Comparison of ENCODE assay signal across 16 mouse cellular contexts in the genomic region with DNA sequence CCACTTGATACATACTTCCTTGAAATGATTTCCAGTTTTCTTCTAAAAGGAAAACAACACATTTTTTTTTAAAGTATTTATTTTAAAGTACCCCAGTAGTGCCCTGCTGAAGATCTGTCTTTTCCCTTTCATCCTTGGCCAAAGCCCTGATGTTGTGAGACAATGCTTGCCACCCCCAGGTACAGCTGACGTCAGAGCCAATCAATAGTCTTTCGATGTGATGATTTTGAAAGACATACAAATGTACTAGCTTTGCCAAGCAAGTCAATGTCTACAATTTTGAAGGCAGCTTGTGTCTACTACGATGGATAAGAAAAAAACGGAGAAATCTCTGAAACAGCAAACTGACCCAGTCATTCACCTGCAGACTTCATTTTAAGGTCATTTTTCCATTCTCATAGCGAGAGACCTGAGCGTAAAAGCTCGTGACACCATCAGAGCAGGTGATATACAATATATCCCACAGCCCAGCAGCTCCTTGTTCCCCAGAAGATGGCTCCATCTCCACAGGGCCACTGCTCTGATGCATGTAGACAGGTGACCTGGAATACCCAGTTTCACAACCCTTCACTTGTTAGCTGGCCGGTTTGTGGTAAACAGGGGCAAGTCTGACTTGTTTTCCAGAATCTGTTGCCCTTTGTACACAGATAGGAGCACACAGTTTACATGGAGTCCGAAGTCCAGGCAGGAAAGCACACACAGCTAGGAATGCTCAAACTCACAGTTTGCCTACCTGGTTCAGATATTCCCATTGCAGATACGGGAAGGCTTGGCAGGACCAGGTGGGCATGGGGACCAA.
DNase-seq lines count a peak whose midpoint lies in the region; ATAC-seq and TF ChIP-seq lines count a peak whose summit lies in the region.
"Had no signal": no experiment of that assay in that cellular context is flagged by ENCODE, and none has a peak within 500 bp of the region (broad histone marks: within the 10 kb centered on the region; RNA-seq: fewer than 3 reads in every experiment).

No protein-coding gene starts in this region.

- peaks cover 1% of the 10 kb centered on the region; the same call in 1 of the 2 replicates for H3K36me3 ChIP-seq in heart, adult 2 months (ENCODE audit: control insufficient read depth, insufficient read depth, low read length)
- H3K36me3 ChIP-seq in kidney, embryonic 15.5 days: no peaks in the 10 kb centered on the region
- no peaks in the 10 kb centered on the region for H3K36me3 ChIP-seq in liver, embryonic 16.5 days (ENCODE audit: control insufficient read depth, insufficient read depth)
- H3K36me3 ChIP-seq: heart, embryonic 13.5 days; limb, embryonic 15.5 days; neural tube, embryonic 15.5 days had no signal

- H3K4me2 ChIP-seq in kidney, embryonic 15.5 days: no peak overlapping the region
- no peak overlapping the region for H3K4me2 ChIP-seq in liver, embryonic 16.5 days (ENCODE audit: low read depth, low read length)
- H3K4me2 ChIP-seq: heart, embryonic 13.5 days; limb, embryonic 15.5 days; neural tube, embryonic 15.5 days had no signal

- intact Hi-C loops in heart, adult 2 months (cut with DNase I): no loop called here

- H3K9ac ChIP-seq in heart, adult 2 months (ENCODE audit: low read depth, low read length): no peak overlapping the region
- H3K9ac ChIP-seq in kidney, embryonic 15.5 days: no peak overlapping the region
- H3K9ac ChIP-seq in liver, embryonic 16.5 days (ENCODE audit: low read depth, low read length): no peak overlapping the region
- H3K9ac ChIP-seq: heart, embryonic 13.5 days; limb, embryonic 15.5 days; neural tube, embryonic 15.5 days had no signal

- TF ChIP-seq POLR2A in heart, adult 2 months (IDR thresholded peaks at IDR 0.05; ENCODE audit: insufficient read depth, low read depth, low read length): no peak

- H3K79me2 ChIP-seq in heart, adult 2 months (replicated peaks; ENCODE audit: control insufficient read depth, insufficient read depth, low read length): no peaks in the 10 kb centered on the region

- TF ChIP-seq EP300 in heart, adult 2 months (IDR thresholded peaks at IDR 0.05; ENCODE audit: insufficient read depth, low read depth, low read length): no peak

- DNase-seq in heart, adult 2 months: no peak
- no peak for DNase-seq in heart, adult 8-10 months (ENCODE audit: low spot score)
- DNase-seq in adipocyte (ENCODE audit: low spot score): peak; percentile 68
- DNase-seq in frontal cortex, postnatal 36 days (ENCODE audit: low spot score in 2 of 2): no peak
- no peak for DNase-seq in thymus, postnatal 14 days
- DNase-seq in embryo, embryonic 9.5 days (ENCODE audit: extremely low spot score): no peak
- DNase-seq: cerebellum, adult 18-20 months; embryo, embryonic 11 days; thymus, postnatal 36 days had no signal

- H3K4me1 ChIP-seq in heart, adult 2 months (ENCODE audit: control insufficient read depth, insufficient read depth, low read length): peaks cover 4% of the 10 kb centered on the region; the same call in 1 of the 2 replicates
- peaks cover 5% of the 10 kb centered on the region; the same call in 1 of the 2 replicates for H3K4me1 ChIP-seq in kidney, embryonic 15.5 days
- no peaks in the 10 kb centered on the region for H3K4me1 ChIP-seq in liver, embryonic 16.5 days (ENCODE audit: control insufficient read depth, low read depth, low read length)
- H3K4me1 ChIP-seq: limb, embryonic 15.5 days had no signal

- H3K27ac ChIP-seq in heart, adult 2 months: no peak overlapping the region
- H3K27ac ChIP-seq in kidney, embryonic 15.5 days: no peak overlapping the region
- peak overlapping the region; percentile 71 for H3K27ac ChIP-seq in liver, embryonic 16.5 days (ENCODE audit: low read length)
- H3K27ac ChIP-seq: heart, embryonic 13.5 days; layer of hippocampus, adult 2 months; limb, embryonic 15.5 days; neural tube, embryonic 15.5 days had no signal

- no peaks in the 10 kb centered on the region for H3K27me3 ChIP-seq in heart, adult 2 months (ENCODE audit: control insufficient read depth, insufficient read depth, low read length)
- peaks cover 27% of the 10 kb centered on the region; the same call in 1 of the 2 replicates for H3K27me3 ChIP-seq in kidney, embryonic 15.5 days
- H3K27me3 ChIP-seq in liver, embryonic 16.5 days (ENCODE audit: control insufficient read depth, insufficient read depth, low read depth, low read length): no peaks in the 10 kb centered on the region

- no peaks in the 10 kb centered on the region for H3K9me3 ChIP-seq in kidney, embryonic 15.5 days (replicated peaks)
- no peaks in the 10 kb centered on the region for H3K9me3 ChIP-seq in liver, embryonic 16.5 days (replicated peaks; ENCODE audit: control insufficient read depth, low read length)
- H3K9me3 ChIP-seq: heart, embryonic 13.5 days; limb, embryonic 15.5 days; neural tube, embryonic 15.5 days had no signal

- no peak overlapping the region for H3K4me3 ChIP-seq in heart, adult 2 months
- H3K4me3 ChIP-seq in kidney, embryonic 15.5 days (replicated peaks): no peak overlapping the region
- H3K4me3 ChIP-seq in liver, embryonic 16.5 days (ENCODE audit: low read depth, low read length): no peak overlapping the region
- H3K4me3 ChIP-seq: erythroblast, embryonic 14.5 days; heart, embryonic 13.5 days; layer of hippocampus, adult 2 months; limb, embryonic 15.5 days; neural tube, embryonic 15.5 days had no signal

- TF ChIP-seq CTCF in heart, adult 2 months (IDR thresholded peaks at IDR 0.05): peak; percentile 32

- 0 out of 2 replicates have a peak, but pooled peaks have one; percentile 29 for ATAC-seq in kidney, embryonic 15.5 days (replicated peaks; ENCODE audit: low FRiP score)
- ATAC-seq in liver, embryonic 16.5 days (ENCODE audit: low read depth): peak; percentile 90

- WGBS in heart, adult 2 months: 87% methylated on average over 10 of the region's 10 CpGs
- WGBS in kidney, embryonic 15.5 days: 83% methylated on average over 10 of the region's 10 CpGs
- 60% methylated on average over 10 of the region's 10 CpGs for WGBS in liver, embryonic 16.5 days (ENCODE audit: insufficient replicate concordance)
